Mouse (Mus musculus): ENCODE results near the gene Xlr4c.
A peak's percentile ranks its signal among the peaks of the same experiment; 100 is the strongest.
"Not testable (repeated sequence)": the region's sequence is repeated elsewhere in the genome, so short reads cannot be mapped to it uniquely, and the experiment has no call there.

Gene Xlr4c

GRCm38 (mm10) chrX:73242821-73243325, at the start of gene Xlr4c:
Gene Xlr4c (minus strand): TSS chrX:73243130.
- not testable (repeated sequence) for DNase-seq (ENCODE audit: low spot score)

- DNase-seq (ENCODE audit: low spot score): not testable (repeated sequence)
Measured at GRCm38 (mm10) chrX:73265270-73265669, 22.3 kb upstream of the Xlr4c start, which contains the start of gene Xlr3c. Gene Xlr3c (minus strand): TSS chrX:73265390.

GRCm38 (mm10) chrX:73262428-73262827, 19.5 kb upstream of the Xlr4c start:
- DNase-seq (ENCODE audit: low spot score): not testable (repeated sequence)

GRCm38 (mm10) chrX:73229288-73229687, 13.6 kb downstream of the Xlr4c start:
- no peak for DNase-seq (ENCODE audit: low spot score)

DNA sequence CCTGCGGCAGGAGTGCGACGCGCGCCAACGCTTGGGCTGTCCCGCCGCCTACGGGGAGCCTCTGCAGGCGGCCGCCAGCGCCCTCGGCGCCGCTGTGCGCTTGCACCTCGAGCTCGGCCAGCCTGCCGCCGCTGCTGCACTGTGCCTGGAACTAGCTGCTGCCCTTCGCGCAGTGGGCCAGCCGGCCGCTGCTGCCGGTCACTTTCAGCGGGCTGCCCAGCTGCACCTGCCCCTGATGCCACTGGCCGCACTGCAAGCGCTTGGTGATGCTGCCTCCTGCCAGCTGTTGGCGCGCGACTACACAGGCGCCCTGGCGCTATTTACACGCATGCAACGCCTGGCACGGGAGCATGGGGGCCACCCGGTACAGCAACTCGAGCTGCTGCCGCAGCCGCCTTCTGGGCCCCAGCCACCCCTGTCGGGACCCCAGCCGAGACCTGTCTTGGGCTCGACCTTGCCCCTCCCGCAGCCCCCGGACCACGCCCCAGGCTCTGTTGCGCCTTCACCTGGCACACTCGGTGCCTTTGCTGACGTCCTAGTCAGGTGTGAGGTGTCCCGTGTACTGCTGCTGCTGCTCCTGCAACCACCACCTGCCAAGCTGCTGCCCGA, 14.2 kb downstream of the Xlr4c start:
- peak; percentile 11 for DNase-seq (ENCODE audit: low spot score)

GRCm38 (mm10) chrX:73227914-73228605, 14.9 kb downstream of the Xlr4c start, which contains the start of gene F8a:
Gene F8a (plus strand): TSS chrX:73228291.
- peak; percentile 63 for DNase-seq (ENCODE audit: low spot score)

DNA sequence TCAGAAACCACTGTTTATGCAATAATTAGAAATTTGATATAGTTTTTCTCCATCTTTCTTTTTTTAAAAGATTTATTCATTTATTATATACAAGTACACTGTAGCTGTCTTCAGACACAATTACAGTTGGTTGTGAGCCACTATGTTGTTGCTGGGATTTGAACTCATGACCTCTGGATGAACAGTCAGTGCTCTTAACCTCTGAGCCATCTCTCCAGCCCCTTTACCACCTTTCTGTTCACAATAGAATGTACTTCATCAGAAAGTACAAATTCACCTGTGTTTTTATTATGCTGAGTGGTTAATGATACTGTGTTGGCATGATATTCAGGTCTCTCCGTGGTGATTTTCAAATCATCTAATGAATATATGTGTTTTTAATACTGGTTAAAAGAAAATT, 17.6 kb downstream of the Xlr4c start:
- no peak for DNase-seq (ENCODE audit: low spot score)

DNA sequence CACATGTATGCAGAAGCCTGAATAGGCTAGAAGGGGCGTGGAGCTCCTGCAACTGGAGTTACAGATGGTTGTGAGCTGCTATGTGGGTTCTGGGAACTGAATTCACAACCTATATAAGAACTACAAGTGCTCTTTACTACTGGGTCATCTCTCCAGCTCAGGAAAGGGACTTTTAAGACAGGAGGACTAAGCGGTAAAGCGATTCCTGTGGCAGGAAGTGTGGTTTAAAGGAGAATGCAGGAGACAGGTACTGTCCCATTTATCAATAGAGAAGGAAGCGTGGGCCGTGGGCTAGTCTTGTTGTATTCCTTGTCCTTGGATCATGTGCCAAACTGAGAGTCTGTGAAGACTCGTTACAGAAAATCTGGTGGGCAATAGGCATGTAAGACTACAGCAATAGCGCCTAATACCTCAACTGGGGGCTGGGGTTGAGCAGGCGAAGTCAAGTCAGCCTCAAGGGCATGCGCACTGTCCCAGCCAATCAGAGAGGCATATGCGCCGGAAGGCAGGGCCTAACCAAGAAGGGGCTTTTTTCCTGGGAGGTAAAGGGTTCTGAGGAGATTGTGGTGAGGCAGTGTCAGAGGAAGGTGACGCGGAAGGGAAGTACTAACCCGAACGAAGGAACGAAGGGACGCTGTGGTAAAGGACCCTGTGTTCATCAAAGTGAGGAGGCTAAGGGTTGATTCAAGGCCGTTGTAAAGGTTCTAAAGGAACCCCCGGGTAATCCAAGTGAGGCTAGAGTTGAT, 28.9 kb downstream of the Xlr4c start, which contains the start of gene Xlr4b:
Gene Xlr4b (plus strand): TSS at position 515 of the 746 bp plus-strand sequence.
- not testable (repeated sequence) for DNase-seq (ENCODE audit: low spot score)

- not testable (repeated sequence) for DNase-seq (ENCODE audit: low spot score)
Measured at GRCm38 (mm10) chrX:73191934-73192333, 51.0 kb downstream of the Xlr4c start, which contains the start of gene Xlr3b. Gene Xlr3b (plus strand): TSS chrX:73192207.
